Mouse (Mus musculus) intestine, embryonic 16.5 days (tissue): ENCODE data around the gene Retn. TPM values are rescaled to one million over a fixed set of nuclear protein-coding genes. Genes with fewer than 3 reads are reported as not detected.

Source experiments
- ATAC-seq: fragments of 200-750 bp; cut with Nextera tagmentation; 2 replicates; pipeline ENCODE4 v1.8.0; 2017; ENCODE audit warnings: moderate TSS enrichment, moderate library complexity
- H3K27ac ChIP-seq: fragments of 300-500 bp; sonication (generic); 2 replicates; pipeline ENCODE4 v1.5.1; 2014; ENCODE audit warnings: mild to moderate bottlenecking, low read length
- H3K27me3 ChIP-seq: fragments of 300-500 bp; sonication (generic); replicated peaks from 2 replicates; pipeline ENCODE4 v1.6.1; 2014; ENCODE audit warnings: low read length, control low read depth, mixed read lengths; ENCODE audit not compliant: control insufficient read depth, insufficient read depth
- H3K36me3 ChIP-seq: fragments of 300-500 bp; sonication (generic); 2 replicates; pipeline ENCODE4 v1.6.1; 2014; ENCODE audit warnings: low read length, control low read depth; ENCODE audit not compliant: control insufficient read depth, insufficient read depth
- H3K4me1 ChIP-seq: fragments of 300-500 bp; sonication (generic); 2 replicates; pipeline ENCODE4 v1.6.1; 2014; ENCODE audit warnings: low read length, control low read depth, mixed read lengths; ENCODE audit not compliant: control insufficient read depth, insufficient read depth
- H3K4me2 ChIP-seq: fragments of 300-500 bp; sonication (generic); 2 replicates; pipeline ENCODE4 v1.6.1; 2014; ENCODE audit warnings: low read depth, low read length, control low read depth
- H3K4me3 ChIP-seq: fragments of 300-500 bp; sonication (generic); 2 replicates; pipeline ENCODE4 v1.5.1; 2014; ENCODE audit warnings: mild to moderate bottlenecking, low read length
- H3K9ac ChIP-seq: fragments of 300-500 bp; sonication (generic); 2 replicates; pipeline ENCODE4 v1.6.1; 2014; ENCODE audit warnings: low read depth, low read length
- H3K9me3 ChIP-seq: fragments of 300-500 bp; sonication (generic); 2 replicates; pipeline ENCODE4 v1.6.1; 2016; ENCODE audit warnings: low read length, control low read depth; ENCODE audit not compliant: control insufficient read depth
- WGBS: fragments of 180-500 bp; shearing (Covaris S2); extraction: QIAGEN DNeasy Blood & Tissue Kit; methylation state at CpG from one replicate; pipeline ENCODE4 v1.1.7; 2014; 5-methylcytosine and 5-hydroxymethylcytosine counted together
- polyA plus RNA-seq: library from polyadenylated mRNA; unstranded; fragments of >200 nt; fragmentation: Nextera tagmentation; extraction: Ambion mirVana; gene quantifications from 2 replicates; pipeline ENCODE4 v1.2.1, GENCODE M21; 2015

The Retn gene
- not detected in 2 replicates for polyA plus RNA-seq

DNA sequence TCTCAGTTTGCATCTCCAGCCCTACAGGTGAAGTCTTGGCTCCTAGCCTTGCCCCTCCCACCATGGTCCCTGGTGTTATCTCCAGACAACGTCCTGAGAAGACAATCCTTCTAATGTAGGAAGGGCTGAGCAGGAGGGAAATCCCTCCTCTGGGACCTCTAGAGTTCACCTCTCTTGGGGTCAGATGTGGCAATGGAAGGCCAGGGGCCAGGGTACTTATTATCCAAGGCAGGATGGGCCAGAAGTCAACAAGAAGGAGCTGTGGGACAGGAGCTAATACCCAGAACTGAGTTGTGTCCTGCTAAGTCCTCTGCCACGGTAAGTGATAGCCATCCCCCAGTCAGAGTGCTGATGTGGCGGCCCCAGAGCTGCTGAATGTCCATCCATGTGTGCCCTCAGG is at the start of gene Retn:
Retn (plus strand) TSS at position 245 of the 400 bp plus-strand sequence.
- WGBS: 59% methylated on average over 3 of the region's 3 CpGs
- Histone ChIP-seq H3K4me3 (no peak within 1 kb of the TSS), H3K4me2 (no peak within 1 kb of the TSS)

DNA sequence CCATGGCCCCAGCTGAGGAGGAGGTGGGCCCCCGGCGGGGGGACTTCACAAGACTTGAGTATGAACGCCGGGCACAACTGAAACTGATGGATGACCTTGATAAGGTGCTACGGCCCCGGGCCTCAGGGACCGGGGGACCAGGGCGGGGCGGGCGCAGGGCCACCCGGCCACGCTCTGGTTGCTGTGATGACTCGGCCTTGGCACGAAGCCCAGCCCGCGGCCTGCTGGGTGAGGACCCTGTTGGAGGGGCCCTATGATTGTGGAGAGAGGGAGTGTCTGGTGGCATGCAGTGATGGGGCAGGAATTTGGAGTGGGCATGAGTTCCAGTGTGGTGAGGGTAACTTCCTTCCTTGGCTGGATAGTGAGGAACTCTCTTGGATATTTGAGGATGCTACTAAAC is 49.0 kb upstream of the Retn start:
- Histone ChIP-seq H3K27ac (no peak overlapping the region), H3K27me3 (no peaks in the 10 kb centered on the region), H3K4me3 (no peak overlapping the region), H3K36me3 (peaks cover 15% of the 10 kb centered on the region), H3K4me1 (0 out of 2 replicates have a peak, but pooled peaks cover 2% of the 10 kb centered on the region), H3K9ac (no peak overlapping the region), H3K4me2 (no peak overlapping the region), H3K9me3 (no peaks in the 10 kb centered on the region)
- WGBS: 64% methylated on average over 16 of the region's 16 CpGs
- ATAC-seq: 0 out of 2 replicates have a peak, but pooled peaks have one; percentile 19

More for the DNA sequence above, at the start of gene Retn:
- H3K4me1 ChIP-seq: no peaks in the 10 kb centered on the region
- no peaks in the 10 kb centered on the region for H3K36me3 ChIP-seq
- no peaks in the 10 kb centered on the region for H3K9me3 ChIP-seq
- H3K9ac ChIP-seq: no peak within 1 kb of the TSS
- H3K27ac ChIP-seq: no peak within 1 kb of the TSS
- H3K27me3 ChIP-seq: no peaks in the 10 kb centered on the region
- ATAC-seq: no peak

DNA sequence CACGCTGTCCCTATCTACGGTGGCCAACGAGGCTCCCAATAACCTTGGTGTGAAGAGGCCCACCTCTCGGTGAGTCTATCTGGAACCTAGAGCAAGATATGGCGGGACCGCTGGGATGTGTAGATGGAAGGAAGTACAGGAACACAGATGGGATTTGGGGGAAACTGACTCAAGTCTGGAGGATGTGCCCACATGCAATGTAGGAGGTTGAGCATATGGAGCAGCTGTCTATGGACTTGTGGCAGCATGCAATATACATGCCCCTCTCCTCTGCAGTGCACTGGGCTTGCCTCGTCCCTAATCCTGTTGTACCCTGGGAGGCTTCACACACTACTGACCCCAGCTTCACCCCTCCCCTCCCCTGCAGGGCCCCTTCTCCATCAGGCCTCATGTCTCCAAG is 47.7 kb upstream of the Retn start:
- Histone ChIP-seq H3K4me2 (no peak overlapping the region), H3K27ac (no peak overlapping the region), H3K27me3 (no peaks in the 10 kb centered on the region), H3K36me3 (peaks cover 19% of the 10 kb centered on the region), H3K4me1 (0 out of 2 replicates have a peak, but pooled peaks cover 2% of the 10 kb centered on the region), H3K4me3 (no peak overlapping the region), H3K9ac (no peak overlapping the region), H3K9me3 (no peaks in the 10 kb centered on the region)
- WGBS: 86% methylated on average over 7 of the region's 7 CpGs
- ATAC-seq: no peak

DNA sequence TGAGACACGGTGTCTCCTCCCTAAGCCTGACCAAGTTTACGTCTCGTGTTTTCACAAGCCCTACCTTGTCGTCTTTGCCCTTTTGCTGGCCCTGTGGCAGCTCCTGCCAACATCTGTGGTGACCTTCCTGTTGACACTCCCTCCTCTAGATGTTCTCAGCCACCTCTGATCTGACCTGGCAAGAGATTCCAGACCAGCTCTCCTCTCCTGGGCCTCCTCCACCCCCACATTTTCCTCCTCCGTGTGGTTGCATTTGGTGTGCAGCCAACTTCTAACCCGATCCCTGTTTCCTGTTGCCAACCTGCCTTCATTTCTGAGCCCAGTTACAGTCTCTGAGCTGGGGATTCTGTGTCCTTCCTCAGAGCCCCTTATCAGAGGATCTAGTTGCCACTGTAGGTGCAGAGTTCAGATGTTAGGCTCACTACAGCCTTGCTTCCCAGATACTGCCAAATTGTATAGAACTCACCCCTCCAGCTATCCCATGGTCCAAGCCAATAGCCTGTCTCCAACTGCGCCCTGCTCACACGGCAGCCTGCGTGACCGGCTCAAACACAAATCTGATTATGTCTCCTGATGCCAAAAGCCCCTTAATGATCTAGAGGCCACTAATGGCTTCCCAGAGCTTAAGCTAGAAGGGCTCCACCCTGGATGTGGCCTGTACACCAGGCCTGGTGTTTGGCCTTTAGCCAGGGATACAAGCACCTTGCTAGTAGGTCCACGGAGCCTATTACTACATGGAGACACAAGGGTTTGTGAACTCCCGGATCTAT is 46.3 kb upstream of the Retn start:
- no peaks in the 10 kb centered on the region for H3K27me3 ChIP-seq
- no peaks in the 10 kb centered on the region for H3K9me3 ChIP-seq
- no peak overlapping the region for H3K4me3 ChIP-seq
- ATAC-seq: no peak
- H3K27ac ChIP-seq: 0 out of 2 replicates have a peak overlapping the region, but pooled peaks have one; percentile 24
- H3K4me2 ChIP-seq: no peak overlapping the region
- H3K9ac ChIP-seq: no peak overlapping the region
- H3K36me3 ChIP-seq: peaks cover 29% of the 10 kb centered on the region
- H3K4me1 ChIP-seq: 0 out of 2 replicates have a peak, but pooled peaks cover 2% of the 10 kb centered on the region
- 77% methylated on average over 12 of the region's 12 CpGs for WGBS

DNA sequence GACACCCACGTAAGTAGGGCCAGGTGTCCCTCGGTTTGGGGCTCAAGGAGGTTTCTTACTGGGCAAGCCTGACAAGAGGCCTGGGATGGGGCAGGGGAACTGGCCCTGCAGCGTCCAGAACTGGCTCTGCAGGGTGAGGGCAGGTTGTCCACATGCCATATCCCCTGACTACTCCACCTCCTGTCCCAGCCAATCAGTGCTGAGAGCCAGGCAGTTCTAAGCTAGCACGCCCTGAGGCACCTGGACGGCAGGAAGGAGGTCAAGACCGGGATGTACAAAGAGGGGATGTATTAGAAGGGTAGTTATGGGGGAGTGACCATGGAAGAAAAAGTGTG is 45.8 kb upstream of the Retn start:
- Histone ChIP-seq H3K36me3 (peaks cover 32% of the 10 kb centered on the region), H3K4me2 (no peak overlapping the region), H3K27me3 (no peaks in the 10 kb centered on the region), H3K27ac (no peak overlapping the region), H3K9me3 (no peaks in the 10 kb centered on the region), H3K4me3 (no peak overlapping the region), H3K9ac (no peak overlapping the region), H3K4me1 (0 out of 2 replicates have a peak, but pooled peaks cover 2% of the 10 kb centered on the region)
- WGBS: 71% methylated on average over 6 of the region's 6 CpGs
- ATAC-seq: no peak

DNA sequence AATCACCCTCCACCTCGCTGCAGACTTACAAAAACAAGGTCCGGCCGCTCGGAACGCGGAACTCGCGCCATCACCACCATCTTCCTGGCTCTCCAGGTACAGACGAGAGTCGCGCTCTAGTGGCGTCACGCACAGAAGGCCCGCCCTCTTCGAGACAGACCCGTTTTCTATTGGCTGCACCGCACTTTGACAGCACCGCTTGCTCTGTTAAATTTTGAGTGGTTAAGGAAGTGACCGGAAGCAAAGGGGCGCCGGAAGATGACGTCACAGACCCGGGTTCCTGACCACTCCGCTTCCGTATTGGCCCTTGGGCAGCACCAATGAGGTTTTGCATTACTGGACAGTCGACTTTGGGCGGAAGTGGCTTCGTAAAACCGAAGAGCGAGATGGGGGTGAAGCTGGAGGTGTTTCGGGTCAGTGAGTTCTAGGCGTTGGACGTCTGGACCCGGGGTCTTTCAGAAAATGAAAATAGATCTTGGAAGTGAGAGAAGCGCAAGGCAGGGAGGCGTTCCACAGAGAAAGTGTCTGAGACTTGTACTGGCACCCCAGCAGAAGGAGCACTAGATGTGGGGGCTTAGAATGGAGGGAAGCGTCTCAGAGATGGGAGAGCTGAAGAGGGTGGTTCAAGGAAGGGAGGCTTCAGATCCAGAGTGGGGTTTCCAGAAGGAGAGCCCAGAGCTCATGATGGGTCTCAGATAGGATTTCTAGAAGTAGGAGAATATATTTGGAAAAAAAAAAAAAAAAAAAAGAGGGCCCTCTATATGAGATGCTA is 34.2 kb upstream of the Retn start, which contains the start of the genes Xab2 and Pet100:
Xab2 (minus strand) TSS at position 118 of the 772 bp plus-strand sequence.
Pet100 (plus strand) TSS at position 350 of the 772 bp plus-strand sequence.
- H3K27ac ChIP-seq: no peak within 1 kb of the TSS
- ATAC-seq: peak; percentile 99
- WGBS: under 1% methylated on average over 37 of the region's 37 CpGs
- peak within 1 kb of the TSS; percentile 80 for H3K4me2 ChIP-seq
- H3K4me1 ChIP-seq: peaks cover 14% of the 10 kb centered on the region
- peaks cover 13% of the 10 kb centered on the region for H3K36me3 ChIP-seq
- H3K4me3 ChIP-seq: peak within 1 kb of the TSS; percentile 66
- no peaks in the 10 kb centered on the region for H3K27me3 ChIP-seq
- H3K9ac ChIP-seq: peak within 1 kb of the TSS; percentile 73
- no peaks in the 10 kb centered on the region for H3K9me3 ChIP-seq

DNA sequence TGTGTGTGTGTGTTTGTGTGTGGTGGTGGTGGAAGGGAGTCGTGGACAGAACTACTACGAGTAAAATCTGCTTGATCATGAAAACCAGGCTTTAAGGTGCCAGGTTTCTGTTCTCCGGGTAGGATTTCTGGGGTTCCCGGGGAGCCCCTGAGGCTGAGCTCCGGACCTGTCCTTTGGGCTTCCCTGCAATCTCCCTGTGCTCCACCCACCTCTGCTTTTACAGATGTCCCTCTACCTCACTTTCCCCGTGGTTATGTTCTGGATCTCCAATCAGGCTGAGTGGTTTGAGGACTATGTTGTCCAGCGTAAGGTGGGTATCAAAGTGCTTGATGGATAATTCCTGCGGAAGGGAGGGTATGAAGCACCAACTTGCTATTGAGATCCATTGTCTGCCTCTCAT is 33.5 kb upstream of the Retn start:
- Histone ChIP-seq H3K9me3 (no peaks in the 10 kb centered on the region), H3K36me3 (peaks cover 10% of the 10 kb centered on the region), H3K4me3 (peak overlapping the region; percentile 66), H3K4me1 (peaks cover 14% of the 10 kb centered on the region), H3K9ac (0 out of 2 replicates have a peak overlapping the region, but pooled peaks have one; percentile 73), H3K27ac (no peak overlapping the region), H3K4me2 (peak overlapping the region; percentile 64), H3K27me3 (no peaks in the 10 kb centered on the region)
- 68% methylated on average over 8 of the region's 8 CpGs for WGBS
- no peak for ATAC-seq

DNA sequence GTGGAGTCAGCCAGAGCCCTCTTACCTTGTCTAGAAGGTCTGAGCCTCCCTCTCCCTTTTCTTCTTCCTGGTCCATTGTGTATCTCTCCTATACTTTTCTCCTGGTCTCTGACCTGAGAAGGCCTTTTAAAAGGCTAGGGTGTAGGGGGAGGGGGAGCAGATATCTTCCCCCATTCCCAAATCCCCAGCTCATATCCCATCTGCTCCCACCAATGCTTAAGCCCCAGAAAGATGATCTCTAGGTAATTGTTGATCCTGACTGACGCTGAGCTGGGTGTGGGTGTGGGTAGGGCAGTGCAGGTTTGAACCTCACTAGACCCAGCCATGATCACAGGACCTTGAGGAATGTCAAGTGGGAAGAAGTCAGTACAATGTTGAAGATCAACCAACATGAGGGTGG is 30.1 kb upstream of the Retn start, which contains the start of gene Pcp2:
Pcp2 (minus strand) TSS at position 101 of the 400 bp plus-strand sequence.
- no peak for ATAC-seq
- Histone ChIP-seq H3K9ac (no peak within 1 kb of the TSS), H3K4me2 (no peak within 1 kb of the TSS), H3K4me1 (peaks cover 6% of the 10 kb centered on the region), H3K36me3 (no peaks in the 10 kb centered on the region), H3K27ac (no peak within 1 kb of the TSS), H3K4me3 (no peak within 1 kb of the TSS), H3K9me3 (no peaks in the 10 kb centered on the region), H3K27me3 (no peaks in the 10 kb centered on the region)
- WGBS: 70% methylated on average over 1 of the region's 1 CpGs

DNA sequence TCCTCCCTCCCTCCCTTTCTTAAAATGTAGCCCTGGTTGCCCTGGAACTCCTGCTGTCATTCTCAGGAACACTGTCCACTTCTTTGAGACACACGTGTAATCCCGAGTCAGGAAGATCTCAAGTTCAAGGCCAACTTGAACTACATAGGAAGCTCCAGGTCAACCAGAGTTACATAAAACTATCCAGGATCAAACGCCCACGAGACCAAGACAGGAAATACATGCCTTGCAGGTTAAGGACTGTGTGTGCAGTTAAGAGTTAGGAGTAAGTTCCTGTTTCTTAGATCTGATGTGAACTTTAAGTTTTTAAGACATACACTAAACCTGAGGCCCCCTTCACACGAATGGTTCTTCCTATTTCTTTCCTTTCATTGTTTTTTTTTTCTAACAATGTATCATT is 28.6 kb upstream of the Retn start:
- Histone ChIP-seq H3K36me3 (no peaks in the 10 kb centered on the region), H3K4me1 (peaks cover 4% of the 10 kb centered on the region; the same call in 1 of the 2 replicates), H3K27me3 (no peaks in the 10 kb centered on the region), H3K9ac (no peak overlapping the region), H3K4me3 (no peak overlapping the region), H3K27ac (no peak overlapping the region), H3K9me3 (no peaks in the 10 kb centered on the region), H3K4me2 (no peak overlapping the region)
- 56% methylated on average over 5 of the region's 5 CpGs for WGBS
- no peak for ATAC-seq
